ENCODE assay signal across 9 mouse cellular contexts in the genomic region with DNA sequence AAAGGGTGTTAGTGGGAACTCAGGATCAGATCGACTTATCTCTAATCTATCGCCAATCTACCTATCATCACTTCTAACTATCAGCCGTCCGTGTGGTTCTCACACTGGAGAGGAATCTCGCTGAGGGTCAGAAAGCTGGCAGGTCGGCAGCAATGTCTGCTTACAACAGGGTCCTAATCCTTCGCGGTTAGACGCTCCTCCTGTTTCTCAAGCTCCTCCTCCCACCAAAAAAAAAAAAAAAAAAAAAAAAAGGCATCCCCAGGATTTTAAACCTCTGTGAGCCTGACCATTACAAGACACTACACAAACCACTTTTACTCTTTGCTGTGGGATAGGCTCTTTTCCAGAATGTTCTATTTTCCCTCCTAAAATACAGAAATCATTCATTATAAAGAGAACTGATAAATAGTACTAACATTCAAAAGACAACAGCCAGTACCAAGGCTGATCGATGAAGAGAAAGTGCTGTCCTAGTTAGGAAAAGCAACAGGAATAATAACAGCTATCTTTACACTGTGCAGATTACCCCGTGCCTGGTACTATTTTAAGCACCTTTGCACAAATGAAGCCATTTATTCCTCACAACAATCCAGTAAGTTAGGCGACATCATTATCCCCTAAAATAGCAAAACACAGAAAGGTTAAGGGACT. TPM values are rescaled to one million over a fixed set of nuclear protein-coding genes. Genes with fewer than 3 reads are reported as not detected.
A peak's percentile ranks its signal among the peaks of the same experiment; 100 is the strongest.
DNase-seq lines count a peak whose midpoint lies in the region; ATAC-seq lines count a peak whose summit lies in the region.
"Had no signal": no experiment of that assay in that cellular context is flagged by ENCODE, and none has a peak within 500 bp of the region (broad histone marks: within the 10 kb centered on the region; RNA-seq: fewer than 3 reads in every experiment).

No protein-coding gene starts in this region.

- intact Hi-C loops in left cerebral cortex, postnatal 14 days (cut with DNase I): loop anchor here (1.0 to 5.0 kb wide), 2 partner anchors 39 to 51 kb away; a partner anchor contains a TSS

- H3K4me2 ChIP-seq in lung, embryonic 15.5 days: peak overlapping the region; percentile 62
- peak overlapping the region; percentile 70 for H3K4me2 ChIP-seq in hindbrain, embryonic 15.5 days
- peak overlapping the region; percentile 71 for H3K4me2 ChIP-seq in midbrain, embryonic 16.5 days (ENCODE audit: low read length)

- DNase-seq in lung, postnatal 14 days: no peak
- peak; percentile 39 for DNase-seq in embryo, embryonic 10.5 days (ENCODE audit: low spot score)
- no peak for DNase-seq in left cerebral cortex, postnatal 14 days (ENCODE audit: low spot score in 2 of 2)
- DNase-seq in MN1 (ENCODE audit: low spot score): no peak
- DNase-seq in urinary bladder, postnatal 10 days (ENCODE audit: low spot score): no peak

- no peaks in the 10 kb centered on the region for H3K27me3 ChIP-seq in lung, embryonic 15.5 days
- no peaks in the 10 kb centered on the region for H3K27me3 ChIP-seq in hindbrain, embryonic 15.5 days
- H3K27me3 ChIP-seq in midbrain, embryonic 16.5 days (ENCODE audit: control insufficient read depth, insufficient read depth, low read depth, low read length): no peaks in the 10 kb centered on the region; the same call in 1 of the 2 replicates

- peak overlapping the region; percentile 89 for H3K4me3 ChIP-seq in lung, embryonic 15.5 days
- H3K4me3 ChIP-seq in hindbrain, embryonic 15.5 days: peak overlapping the region; percentile 60
- peak overlapping the region; percentile 88 for H3K4me3 ChIP-seq in midbrain, embryonic 16.5 days (ENCODE audit: low read depth, low read length)

- 0 out of 2 replicates have a peak, but pooled peaks have one; percentile 46 for ATAC-seq in lung, embryonic 15.5 days (ENCODE audit: borderline replicate concordance, extremely low read depth, low FRiP score, low TSS enrichment)
- ATAC-seq in hindbrain, embryonic 15.5 days (ENCODE audit: low FRiP score, low read depth): peak; percentile 16
- peak; percentile 54 for ATAC-seq in midbrain, embryonic 16.5 days

- peak overlapping the region; percentile 82 for H3K27ac ChIP-seq in lung, embryonic 15.5 days
- H3K27ac ChIP-seq in hindbrain, embryonic 15.5 days (replicated peaks): peak overlapping the region; percentile 63
- peak overlapping the region; percentile 81; the same call in 1 of the 2 replicates for H3K27ac ChIP-seq in midbrain, embryonic 16.5 days (ENCODE audit: low read length)

- H3K36me3 ChIP-seq in lung, embryonic 15.5 days: peaks cover 12% of the 10 kb centered on the region
- no peaks in the 10 kb centered on the region for H3K36me3 ChIP-seq in hindbrain, embryonic 15.5 days
- peaks cover 8% of the 10 kb centered on the region for H3K36me3 ChIP-seq in midbrain, embryonic 16.5 days (ENCODE audit: control insufficient read depth, insufficient read depth, low read length)

- no peaks in the 10 kb centered on the region for H3K9me3 ChIP-seq in lung, embryonic 15.5 days
- H3K9me3 ChIP-seq in hindbrain, embryonic 15.5 days: no peaks in the 10 kb centered on the region
- H3K9me3 ChIP-seq in midbrain, embryonic 16.5 days (replicated peaks; ENCODE audit: control insufficient read depth, low read length, poor library complexity, severe bottlenecking): no peaks in the 10 kb centered on the region

- H3K9ac ChIP-seq in lung, embryonic 15.5 days: peak overlapping the region; percentile 92
- peak overlapping the region; percentile 66 for H3K9ac ChIP-seq in hindbrain, embryonic 15.5 days
- H3K9ac ChIP-seq in midbrain, embryonic 16.5 days (ENCODE audit: low read depth, low read length): peak overlapping the region; percentile 86

- WGBS in lung, embryonic 15.5 days: 5% methylated on average over 12 of the region's 12 CpGs
- 17% methylated on average over 12 of the region's 12 CpGs for WGBS in hindbrain, embryonic 15.5 days
- 12% methylated on average over 12 of the region's 12 CpGs for WGBS in midbrain, embryonic 16.5 days

- peaks cover 11% of the 10 kb centered on the region; the same call in 1 of the 2 replicates for H3K4me1 ChIP-seq in lung, embryonic 15.5 days
- H3K4me1 ChIP-seq in hindbrain, embryonic 15.5 days (replicated peaks): peaks cover 31% of the 10 kb centered on the region
- peaks cover 25% of the 10 kb centered on the region for H3K4me1 ChIP-seq in midbrain, embryonic 16.5 days (ENCODE audit: control insufficient read depth, insufficient read depth, low read length)

RNA-seq across cellular contexts. Expression of a gene that starts 0.8 kb away (rescaled TPM):
- polyA plus RNA-seq in lung, embryonic 15.5 days (2015; fragmentation: Nextera tagmentation; extraction: Ambion mirVana): 83.4 and 90.4 TPM in 2 replicates
- polyA plus RNA-seq in hindbrain, embryonic 15.5 days (2015; fragmentation: Nextera tagmentation; extraction: Ambion mirVana): 65.8 and 71.1 TPM in 2 replicates
- 64.5 and 73.5 TPM in 2 replicates for polyA plus RNA-seq in midbrain, embryonic 16.5 days (2015; fragmentation: Nextera tagmentation; extraction: Ambion mirVana)
- 10 to 100 TPM; 38.3 to 40.1 TPM for total RNA-seq in left cerebral cortex, postnatal 14 days (2021)

RNA-seq across cellular contexts. Expression of a gene that starts 39.1 kb away (rescaled TPM):
- polyA plus RNA-seq in lung, embryonic 15.5 days (2015; fragmentation: Nextera tagmentation; extraction: Ambion mirVana): 2.8 and 3.0 TPM in 2 replicates
- polyA plus RNA-seq in hindbrain, embryonic 15.5 days (2015; fragmentation: Nextera tagmentation; extraction: Ambion mirVana): 2.8 and 4.2 TPM in 2 replicates
- polyA plus RNA-seq in midbrain, embryonic 16.5 days (2015; fragmentation: Nextera tagmentation; extraction: Ambion mirVana): 4.6 and 4.8 TPM in 2 replicates
- 1 to 10 TPM; 1.3 to 1.8 TPM for total RNA-seq in left cerebral cortex, postnatal 14 days (2021)

RNA-seq across cellular contexts. Expression of a gene that starts 39.1 kb away (rescaled TPM):
- 12.6 and 13.3 TPM in 2 replicates for polyA plus RNA-seq in lung, embryonic 15.5 days (2015; fragmentation: Nextera tagmentation; extraction: Ambion mirVana)
- polyA plus RNA-seq in hindbrain, embryonic 15.5 days (2015; fragmentation: Nextera tagmentation; extraction: Ambion mirVana): 11.0 and 12.7 TPM in 2 replicates
- polyA plus RNA-seq in midbrain, embryonic 16.5 days (2015; fragmentation: Nextera tagmentation; extraction: Ambion mirVana): 11.5 and 13.5 TPM in 2 replicates
- 1 to 10 TPM; 6.9 to 7.7 TPM for total RNA-seq in left cerebral cortex, postnatal 14 days (2021)

RNA-seq across cellular contexts. Expression of a gene that starts 51.8 kb away (rescaled TPM):
- polyA plus RNA-seq in lung, embryonic 15.5 days (2015; fragmentation: Nextera tagmentation; extraction: Ambion mirVana): 31.3 and 33.8 TPM in 2 replicates
- 23.7 and 24.3 TPM in 2 replicates for polyA plus RNA-seq in hindbrain, embryonic 15.5 days (2015; fragmentation: Nextera tagmentation; extraction: Ambion mirVana)
- 21.5 and 23.4 TPM in 2 replicates for polyA plus RNA-seq in midbrain, embryonic 16.5 days (2015; fragmentation: Nextera tagmentation; extraction: Ambion mirVana)
- total RNA-seq in left cerebral cortex, postnatal 14 days (2021): 10 to 100 TPM; 33.9 to 39.7 TPM

RNA-seq across cellular contexts. Expression of a gene that starts 55.1 kb away (rescaled TPM):
- not detected in 2 replicates for polyA plus RNA-seq in lung, embryonic 15.5 days (2015; fragmentation: Nextera tagmentation; extraction: Ambion mirVana)
- polyA plus RNA-seq in hindbrain, embryonic 15.5 days (2015; fragmentation: Nextera tagmentation; extraction: Ambion mirVana): not detected in 2 replicates
- not detected in 2 replicates for polyA plus RNA-seq in midbrain, embryonic 16.5 days (2015; fragmentation: Nextera tagmentation; extraction: Ambion mirVana)
- not detected for total RNA-seq in left cerebral cortex, postnatal 14 days (2021)
- total RNA-seq: heart, postnatal 10 days had no signal
